Mouse (Mus musculus) testis, adult 2 months (tissue): ENCODE measurements around the gene Plpp1. TPM values are rescaled to one million over a fixed set of nuclear protein-coding genes. Genes with fewer than 3 reads are reported as not detected.

Experiments used
- H3K27ac ChIP-seq: fragments of 200-500 bp; 2 replicates; pipeline ENCODE4 v1.5.1; 2012; ENCODE audit warnings: low read depth, low read length; ENCODE audit not compliant: control insufficient read depth, insufficient read depth
- H3K27me3 ChIP-seq: fragments of 200-500 bp; 2 replicates; pipeline ENCODE4 v1.6.1; 2012; ENCODE audit warnings: mild to moderate bottlenecking, low read length, moderate library complexity; ENCODE audit not compliant: control insufficient read depth, insufficient read depth
- H3K36me3 ChIP-seq: fragments of 200-500 bp; 2 replicates; pipeline ENCODE4 v1.6.1; 2012; ENCODE audit warnings: mild to moderate bottlenecking, low read length; ENCODE audit not compliant: control insufficient read depth, insufficient read depth
- H3K4me1 ChIP-seq: fragments of 200-500 bp; 2 replicates; pipeline ENCODE4 v1.6.1; 2012; ENCODE audit warnings: low read length; ENCODE audit not compliant: control insufficient read depth, insufficient read depth
- H3K4me3 ChIP-seq: fragments of 200-500 bp; 2 replicates; pipeline ENCODE4 v1.5.1; 2012; ENCODE audit warnings: low read depth, mild to moderate bottlenecking, low read length, moderate library complexity, mixed read lengths; ENCODE audit not compliant: control insufficient read depth
- CTCF ChIP-seq: fragments of 200-500 bp; IDR thresholded peaks from 2 replicates; pipeline ENCODE4 v1.5.1; 2012; ENCODE audit warnings: low read depth, mild to moderate bottlenecking, inconsistent platforms, low read length, moderate library complexity; ENCODE audit not compliant: control insufficient read depth, insufficient read depth, insufficient replicate concordance
- POLR2A ChIP-seq: fragments of 200-500 bp; IDR thresholded peaks from 2 replicates; pipeline ENCODE4 v1.6.1; 2012; ENCODE audit warnings: low read depth, mild to moderate bottlenecking, inconsistent platforms, low read length, moderate library complexity; ENCODE audit not compliant: control insufficient read depth
- polyA plus RNA-seq: library from polyadenylated mRNA; depleted of rRNA; stranded (reverse); fragments of >200 nt; gene quantifications from 2 replicates; pipeline ENCODE4 v1.2.3, GENCODE M21; 2012

Plpp1 gene
- polyA plus RNA-seq, 1 experiment = 115 TPM

DNA sequence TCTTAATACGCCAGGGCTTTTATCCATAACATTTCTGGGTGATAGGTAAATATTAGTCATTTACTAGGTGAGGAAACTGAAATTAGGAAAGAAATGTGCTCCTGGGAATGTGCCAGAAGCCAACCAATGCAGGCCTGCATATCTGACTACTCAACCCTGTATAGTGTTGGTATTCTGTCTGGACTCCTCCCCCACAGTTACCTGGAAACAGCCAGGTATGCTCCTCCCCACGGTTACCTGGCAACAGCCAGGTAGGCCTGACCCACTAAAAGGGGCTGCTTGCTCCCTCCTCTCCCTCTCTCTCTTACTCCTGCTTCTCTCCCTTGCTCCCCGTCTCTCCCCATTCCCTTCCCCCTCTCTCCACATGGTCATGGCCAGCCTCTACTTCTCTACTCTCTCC lies 21.8 kb downstream of the Plpp1 start:
- TF ChIP-seq CTCF = no peak
- TF ChIP-seq POLR2A = no peak
- H3K4me1 ChIP-seq = no peaks in the 10 kb centered on the region
- H3K4me3 ChIP-seq = no peak overlapping the region
- no peaks in the 10 kb centered on the region for H3K27me3 ChIP-seq
- no peak overlapping the region for H3K27ac ChIP-seq
- peaks cover 1% of the 10 kb centered on the region; the same call in 1 of the 2 replicates for H3K36me3 ChIP-seq

GRCm38 (mm10) chr13:112823236-112823910 lies 22.8 kb downstream of the Plpp1 start:
- Histone ChIP-seq H3K27me3 (no peaks in the 10 kb centered on the region), H3K4me1 (no peaks in the 10 kb centered on the region), H3K27ac (no peak overlapping the region), H3K36me3 (peaks cover 1% of the 10 kb centered on the region; the same call in 1 of the 2 replicates), H3K4me3 (no peak overlapping the region)
- TF ChIP-seq CTCF (no peak), POLR2A (no peak)

- no peaks in the 10 kb centered on the region for H3K27me3 ChIP-seq
- no peak overlapping the region for H3K4me3 ChIP-seq
- TF ChIP-seq CTCF (no peak), POLR2A (no peak)
- no peak overlapping the region for H3K27ac ChIP-seq
- H3K4me1 ChIP-seq = no peaks in the 10 kb centered on the region
- H3K36me3 ChIP-seq = peaks cover 1% of the 10 kb centered on the region; the same call in 1 of the 2 replicates
These were observed 23.5 kb downstream of the Plpp1 start for GRCm38 (mm10) chr13:112823911-112824648.

- Histone ChIP-seq H3K36me3 (peaks cover 1% of the 10 kb centered on the region; the same call in 1 of the 2 replicates), H3K27me3 (no peaks in the 10 kb centered on the region), H3K4me3 (no peak overlapping the region), H3K4me1 (no peaks in the 10 kb centered on the region), H3K27ac (no peak overlapping the region)
- TF ChIP-seq POLR2A (no peak), CTCF (no peak)
These were observed 24.9 kb downstream of the Plpp1 start for GRCm38 (mm10) chr13:112825479-112825878.

GRCm38 (mm10) chr13:112829619-112830018 lies 29.0 kb downstream of the Plpp1 start:
- H3K4me1 ChIP-seq = no peaks in the 10 kb centered on the region
- H3K4me3 ChIP-seq = peak overlapping the region; percentile 27; the same call in 1 of the 2 replicates
- TF ChIP-seq POLR2A (no peak), CTCF (no peak)
- no peaks in the 10 kb centered on the region for H3K27me3 ChIP-seq
- peaks cover 1% of the 10 kb centered on the region; the same call in 1 of the 2 replicates for H3K36me3 ChIP-seq
- H3K27ac ChIP-seq = no peak overlapping the region

DNA sequence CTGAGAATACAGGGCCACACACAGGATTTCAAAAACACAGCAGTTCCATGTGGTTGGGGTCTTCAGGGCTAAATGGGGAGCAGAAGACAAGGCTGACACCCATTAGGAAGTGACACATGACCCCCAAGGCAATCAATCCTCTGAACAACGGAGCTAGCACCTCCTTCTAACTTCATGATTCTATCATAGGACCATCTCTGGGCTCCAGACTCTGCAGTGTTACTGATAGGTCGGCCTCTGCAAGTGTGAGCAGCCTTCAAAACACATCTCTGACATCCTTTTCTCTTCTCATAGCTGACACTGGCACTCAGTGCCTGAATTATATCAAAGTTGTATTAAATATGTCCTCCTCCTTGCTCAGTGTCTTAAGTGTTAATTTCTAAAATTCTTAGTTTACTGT lies 32.0 kb downstream of the Plpp1 start:
- Histone ChIP-seq H3K27me3 (no peaks in the 10 kb centered on the region), H3K4me1 (no peaks in the 10 kb centered on the region), H3K27ac (no peak overlapping the region), H3K36me3 (no peaks in the 10 kb centered on the region), H3K4me3 (no peak overlapping the region)
- TF ChIP-seq POLR2A (no peak), CTCF (no peak)

- TF ChIP-seq CTCF (no peak), POLR2A (no peak)
- no peaks in the 10 kb centered on the region for H3K36me3 ChIP-seq
These were observed 32.8 kb downstream of the Plpp1 start for GRCm38 (mm10) chr13:112833253-112833894.

More at GRCm38 (mm10) chr13:112833253-112833894, 32.8 kb downstream of the Plpp1 start:
- Histone ChIP-seq H3K27me3 (no peaks in the 10 kb centered on the region), H3K4me1 (no peaks in the 10 kb centered on the region), H3K27ac (no peak overlapping the region), H3K4me3 (no peak overlapping the region)
